Mouse (Mus musculus) megakaryocyte, adult 5-6 weeks (primary cell): Measurements from ENCODE around the gene Rpl14. TPM values are rescaled to one million over a fixed set of nuclear protein-coding genes. Genes with fewer than 3 reads are reported as not detected.
A peak's percentile ranks its signal among the peaks of the same experiment; 100 is the strongest.
"Not testable (repeated sequence)": the region's sequence is repeated elsewhere in the genome, so short reads cannot be mapped to it uniquely, and the experiment has no call there.

ENCODE experiments used
- ATAC-seq: 2 replicates; pipeline ENCODE4 v1.8.0; 2016; ENCODE audit warnings: mild to moderate bottlenecking, inconsistent platforms; ENCODE audit not compliant: poor library complexity, severe bottlenecking
- total RNA-seq, 2 experiments: library from RNA; stranded (forward) in 1 of 2; stranded (reverse) in 1 of 2; fragments of 153-499, 151-499 nt in 1 of 2; fragments of 221-1000, 200-1000 nt in 1 of 2; gene quantifications; 2 replicates each; pipeline versions ENCODE4 v1.2.3 to v1.2.4; 2015 to 2017

Gene Rpl14
- total RNA-seq (2015) (936 and 951 TPM in 2 replicates), total RNA-seq (2017) (1,220 and 1,324 TPM in 2 replicates)

- ATAC-seq = peak; percentile 96
These were observed at the start of gene Rpl14 for GRCm38 (mm10) chr9:120570741-120571592. TSS of gene Rpl14 (plus strand) at chr9:120571444.

GRCm38 (mm10) chr9:120527270-120527669 is 44.0 kb upstream of the Rpl14 start:
- no peak for ATAC-seq

GRCm38 (mm10) chr9:120527919-120528318 is 43.3 kb upstream of the Rpl14 start:
- no peak for ATAC-seq

- ATAC-seq = peak; percentile 41; the same call in 1 of the 2 replicates
These were observed 42.3 kb upstream of the Rpl14 start for GRCm38 (mm10) chr9:120528815-120529510.

GRCm38 (mm10) chr9:120530471-120530870 is 40.8 kb upstream of the Rpl14 start:
- ATAC-seq = no peak

GRCm38 (mm10) chr9:120532062-120532461 is 39.2 kb upstream of the Rpl14 start:
- no peak for ATAC-seq

- ATAC-seq = peak; percentile 44
These were observed 38.6 kb upstream of the Rpl14 start for GRCm38 (mm10) chr9:120532691-120533090.

GRCm38 (mm10) chr9:120533446-120533950 is 37.7 kb upstream of the Rpl14 start:
- ATAC-seq = not testable (repeated sequence)

- peak; percentile 70 for ATAC-seq
These were observed 31.5 kb upstream of the Rpl14 start, which contains the start of gene Entpd3 for GRCm38 (mm10) chr9:120539662-120540251. TSS of gene Entpd3 (plus strand) at chr9:120539818.

GRCm38 (mm10) chr9:120541411-120541810 is 29.8 kb upstream of the Rpl14 start:
- no peak for ATAC-seq

- no peak for ATAC-seq
These were observed 29.0 kb upstream of the Rpl14 start for GRCm38 (mm10) chr9:120542241-120542640.

GRCm38 (mm10) chr9:120545994-120546393 is 25.2 kb upstream of the Rpl14 start:
- ATAC-seq = peak; percentile 65

GRCm38 (mm10) chr9:120546482-120546881 is 24.8 kb upstream of the Rpl14 start:
- ATAC-seq = peak; percentile 71

- ATAC-seq = 0 out of 2 replicates have a peak, but pooled peaks have one; percentile 11
These were observed 24.1 kb upstream of the Rpl14 start for GRCm38 (mm10) chr9:120547026-120547668.

GRCm38 (mm10) chr9:120550778-120551177 is 20.5 kb upstream of the Rpl14 start:
- no peak for ATAC-seq

GRCm38 (mm10) chr9:120563590-120563989 is 7.7 kb upstream of the Rpl14 start:
- no peak for ATAC-seq

GRCm38 (mm10) chr9:120564247-120564646 is 7.0 kb upstream of the Rpl14 start:
- peak; percentile 39 for ATAC-seq

GRCm38 (mm10) chr9:120566384-120566783 is 4.9 kb upstream of the Rpl14 start:
- no peak for ATAC-seq

- peak; percentile 13; the same call in 1 of the 2 replicates for ATAC-seq
These were observed 2.3 kb upstream of the Rpl14 start for GRCm38 (mm10) chr9:120568917-120569316.

- no peak for ATAC-seq
These were observed 1.4 kb upstream of the Rpl14 start for GRCm38 (mm10) chr9:120569721-120570333.
